Mouse (Mus musculus): ENCODE measurements around the gene Flad1. TPM values are rescaled to one million over a fixed set of nuclear protein-coding genes. Genes with fewer than 3 reads are reported as not detected.
"Not testable (repeated sequence)": the region's sequence is repeated elsewhere in the genome, so short reads cannot be mapped to it uniquely, and the experiment has no call there.

Gene Flad1
- polyA plus RNA-seq, 1 experiment from 2014 or later, result 22.3 TPM

GRCm38 (mm10) chr3:89430171-89431159, 18.8 kb upstream of the Flad1 start, which contains the start of gene Pygo2:
TSS of gene Pygo2 (plus strand) at chr3:89430214.
- Histone ChIP-seq H3K4me2 (replicated peaks; ENCODE audit: low read depth, low read length) (peak within 1 kb of the TSS; percentile 83), H3K36me3 (ENCODE audit: control insufficient read depth, insufficient read depth, low read length) (peaks cover 43% of the 10 kb centered on the region), H3K4me1 (ENCODE audit: control insufficient read depth, insufficient read depth, low read length) (peaks cover 6% of the 10 kb centered on the region), H3K27ac (ENCODE audit: low read length) (peak within 1 kb of the TSS; percentile 91), H3K9ac (replicated peaks; ENCODE audit: low read depth, low read length) (peak within 1 kb of the TSS; percentile 90), H3K4me3 (ENCODE audit: low read depth, low read length) (peak within 1 kb of the TSS; percentile 98), H3K9me3 (ENCODE audit: control insufficient read depth, low read depth, low read length) (no peaks in the 10 kb centered on the region), H3K27me3 (ENCODE audit: control insufficient read depth, insufficient read depth, low read length) (no peaks in the 10 kb centered on the region)
- peak; percentile 99 for ATAC-seq (ENCODE audit: insufficient number of reproducible peaks, insufficient read depth, low FRiP score, low read depth)
- WGBS, result 3% methylated on average over 68 of the region's 68 CpGs

DNA sequence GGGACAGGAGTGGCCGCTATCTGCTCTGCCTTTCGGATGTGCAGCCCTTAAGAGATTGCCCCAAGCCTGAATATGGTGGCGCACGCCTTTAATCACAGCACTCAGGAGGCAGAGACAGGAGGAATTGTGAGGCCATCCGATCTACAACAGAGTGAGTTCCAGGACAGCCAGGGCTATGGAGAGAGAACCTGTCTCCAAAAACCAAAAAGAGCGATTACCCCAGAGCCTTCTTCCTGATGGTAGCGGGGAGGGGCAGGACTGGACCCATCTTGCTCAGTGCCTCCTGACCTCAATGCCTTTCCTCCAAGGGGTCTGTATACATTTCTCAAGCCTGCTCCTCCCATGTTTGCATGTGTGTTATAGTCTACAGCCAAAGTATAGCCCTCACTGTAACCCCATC, 17.4 kb upstream of the Flad1 start:
- H3K27me3 ChIP-seq (ENCODE audit: control insufficient read depth, insufficient read depth, low read length); H3K9ac ChIP-seq (replicated peaks; ENCODE audit: low read depth, low read length); H3K4me3 ChIP-seq (ENCODE audit: low read depth, low read length); ATAC-seq (ENCODE audit: insufficient number of reproducible peaks, insufficient read depth, low FRiP score, low read depth); H3K4me2 ChIP-seq (replicated peaks; ENCODE audit: low read depth, low read length); H3K9me3 ChIP-seq (ENCODE audit: control insufficient read depth, low read depth, low read length); H3K27ac ChIP-seq (ENCODE audit: low read length): not testable (repeated sequence)
- Histone ChIP-seq H3K36me3 (ENCODE audit: control insufficient read depth, insufficient read depth, low read length) (peaks cover 53% of the 10 kb centered on the region), H3K4me1 (ENCODE audit: control insufficient read depth, insufficient read depth, low read length) (peaks cover 12% of the 10 kb centered on the region)
- WGBS, result 80% methylated on average over 7 of the region's 7 CpGs

DNA sequence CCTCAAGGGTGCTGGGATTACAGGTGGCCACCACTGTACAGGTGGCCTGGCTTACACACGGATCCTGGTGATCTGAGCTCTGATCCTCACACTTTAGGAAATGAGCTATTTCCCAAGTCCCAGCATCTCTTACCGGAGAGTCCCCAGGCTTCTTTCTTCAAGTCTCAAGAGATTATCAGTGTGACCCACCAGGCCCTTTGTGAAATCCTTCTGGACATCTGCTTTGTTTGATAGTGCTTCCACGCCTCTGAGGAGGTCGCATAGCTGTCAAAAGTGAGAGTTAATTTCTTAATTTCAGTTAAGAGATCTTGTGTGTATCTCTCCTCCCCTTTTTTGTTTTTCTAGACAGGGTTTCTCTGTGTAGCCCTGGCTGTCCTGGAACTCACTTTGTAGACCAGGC, 14.2 kb upstream of the Flad1 start:
- Histone ChIP-seq H3K4me3 (ENCODE audit: low read depth, low read length) (no peak overlapping the region), H3K36me3 (ENCODE audit: control insufficient read depth, insufficient read depth, low read length) (peaks cover 38% of the 10 kb centered on the region), H3K4me2 (replicated peaks; ENCODE audit: low read depth, low read length) (no peak overlapping the region), H3K9ac (replicated peaks; ENCODE audit: low read depth, low read length) (no peak overlapping the region), H3K9me3 (ENCODE audit: control insufficient read depth, low read depth, low read length) (no peaks in the 10 kb centered on the region), H3K27ac (ENCODE audit: low read length) (no peak overlapping the region), H3K27me3 (ENCODE audit: control insufficient read depth, insufficient read depth, low read length) (no peaks in the 10 kb centered on the region), H3K4me1 (ENCODE audit: control insufficient read depth, insufficient read depth, low read length) (peaks cover 33% of the 10 kb centered on the region)
- no peak for ATAC-seq (ENCODE audit: insufficient number of reproducible peaks, insufficient read depth, low FRiP score, low read depth)
- 91% methylated on average over 4 of the region's 4 CpGs for WGBS

- H3K4me3 ChIP-seq (ENCODE audit: low read depth, low read length), result no peak overlapping the region
- no peaks in the 10 kb centered on the region for H3K27me3 ChIP-seq (ENCODE audit: control insufficient read depth, insufficient read depth, low read length)
- WGBS, result 80% methylated on average over 5 of the region's 5 CpGs
- no peak for ATAC-seq (ENCODE audit: insufficient number of reproducible peaks, insufficient read depth, low FRiP score, low read depth)
- H3K4me2 ChIP-seq (replicated peaks; ENCODE audit: low read depth, low read length), result no peak overlapping the region
- no peak overlapping the region for H3K27ac ChIP-seq (ENCODE audit: low read length)
- H3K9ac ChIP-seq (replicated peaks; ENCODE audit: low read depth, low read length), result no peak overlapping the region
- H3K9me3 ChIP-seq (ENCODE audit: control insufficient read depth, low read depth, low read length), result no peaks in the 10 kb centered on the region
- H3K4me1 ChIP-seq (ENCODE audit: control insufficient read depth, insufficient read depth, low read length), result peaks cover 37% of the 10 kb centered on the region
- H3K36me3 ChIP-seq (ENCODE audit: control insufficient read depth, insufficient read depth, low read length), result peaks cover 38% of the 10 kb centered on the region
Observed at GRCm38 (mm10) chr3:89425141-89425525, 13.5 kb upstream of the Flad1 start.

- no peak overlapping the region for H3K27ac ChIP-seq (ENCODE audit: low read length)
- no peaks in the 10 kb centered on the region for H3K27me3 ChIP-seq (ENCODE audit: control insufficient read depth, insufficient read depth, low read length)
- no peaks in the 10 kb centered on the region for H3K9me3 ChIP-seq (ENCODE audit: control insufficient read depth, low read depth, low read length)
- H3K4me1 ChIP-seq (ENCODE audit: control insufficient read depth, insufficient read depth, low read length), result peaks cover 42% of the 10 kb centered on the region
- no peak overlapping the region for H3K9ac ChIP-seq (replicated peaks; ENCODE audit: low read depth, low read length)
- no peak for ATAC-seq (ENCODE audit: insufficient number of reproducible peaks, insufficient read depth, low FRiP score, low read depth)
- no peak overlapping the region for H3K4me3 ChIP-seq (ENCODE audit: low read depth, low read length)
- no peak overlapping the region for H3K4me2 ChIP-seq (replicated peaks; ENCODE audit: low read depth, low read length)
- 83% methylated on average over 5 of the region's 5 CpGs for WGBS
- peaks cover 38% of the 10 kb centered on the region for H3K36me3 ChIP-seq (ENCODE audit: control insufficient read depth, insufficient read depth, low read length)
Observed at GRCm38 (mm10) chr3:89424416-89425140, 12.9 kb upstream of the Flad1 start.

DNA sequence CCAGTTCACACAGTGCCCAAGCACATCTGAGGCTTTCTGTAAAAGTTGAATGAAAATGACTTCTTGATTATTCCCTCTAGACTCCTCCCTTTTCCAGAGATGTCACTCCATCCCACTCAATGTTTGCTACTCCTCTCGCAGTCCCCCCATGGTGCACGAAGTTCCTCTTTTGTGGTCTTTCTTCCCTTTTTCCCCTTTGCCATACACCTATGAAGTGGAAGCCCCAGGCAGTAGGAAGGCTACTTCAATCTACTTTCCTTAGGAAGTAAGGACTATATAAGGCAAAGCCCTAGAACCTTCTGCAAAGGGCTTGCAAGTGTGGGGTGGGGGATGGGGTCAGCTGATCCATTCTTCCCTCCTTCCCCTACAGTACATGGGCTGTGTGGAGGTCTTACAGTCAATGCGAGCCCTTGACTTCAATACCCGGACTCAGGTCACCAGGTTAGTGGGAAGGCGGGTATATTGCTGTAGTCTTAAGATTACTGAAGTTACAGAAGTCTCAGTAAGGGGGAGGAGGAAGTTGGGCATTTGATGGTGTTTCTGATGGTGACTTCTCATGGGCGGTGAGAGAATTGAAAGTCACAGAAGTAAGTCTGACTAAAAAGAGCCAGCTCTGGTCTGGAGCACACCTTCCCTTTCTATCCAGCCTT, 11.0 kb upstream of the Flad1 start:
- H3K4me2 ChIP-seq (replicated peaks; ENCODE audit: low read depth, low read length), result peak overlapping the region; percentile 79
- H3K27ac ChIP-seq (ENCODE audit: low read length), result peak overlapping the region; percentile 39; the same call in 1 of the 2 replicates
- peaks cover 32% of the 10 kb centered on the region for H3K36me3 ChIP-seq (ENCODE audit: control insufficient read depth, insufficient read depth, low read length)
- H3K9ac ChIP-seq (replicated peaks; ENCODE audit: low read depth, low read length), result peak overlapping the region; percentile 50
- H3K4me3 ChIP-seq (ENCODE audit: low read depth, low read length), result peak overlapping the region; percentile 59
- H3K4me1 ChIP-seq (ENCODE audit: control insufficient read depth, insufficient read depth, low read length), result peaks cover 43% of the 10 kb centered on the region
- H3K27me3 ChIP-seq (ENCODE audit: control insufficient read depth, insufficient read depth, low read length), result no peaks in the 10 kb centered on the region
- H3K9me3 ChIP-seq (ENCODE audit: control insufficient read depth, low read depth, low read length), result no peaks in the 10 kb centered on the region
- no peak for ATAC-seq (ENCODE audit: insufficient number of reproducible peaks, insufficient read depth, low FRiP score, low read depth)
- 58% methylated on average over 6 of the region's 6 CpGs for WGBS

GRCm38 (mm10) chr3:89421810-89422473, 10.3 kb upstream of the Flad1 start:
- Histone ChIP-seq H3K9me3 (ENCODE audit: control insufficient read depth, low read depth, low read length) (no peaks in the 10 kb centered on the region), H3K27ac (ENCODE audit: low read length) (peak overlapping the region; percentile 90), H3K4me2 (replicated peaks; ENCODE audit: low read depth, low read length) (peak overlapping the region; percentile 79), H3K4me3 (ENCODE audit: low read depth, low read length) (peak overlapping the region; percentile 59), H3K27me3 (ENCODE audit: control insufficient read depth, insufficient read depth, low read length) (no peaks in the 10 kb centered on the region), H3K36me3 (ENCODE audit: control insufficient read depth, insufficient read depth, low read length) (peaks cover 24% of the 10 kb centered on the region), H3K4me1 (ENCODE audit: control insufficient read depth, insufficient read depth, low read length) (peaks cover 43% of the 10 kb centered on the region), H3K9ac (replicated peaks; ENCODE audit: low read depth, low read length) (peak overlapping the region; percentile 50)
- no peak for ATAC-seq (ENCODE audit: insufficient number of reproducible peaks, insufficient read depth, low FRiP score, low read depth)
- 8% methylated on average over 22 of the region's 22 CpGs for WGBS
